Mouse (Mus musculus) stomach, embryonic 14.5 days (tissue): ENCODE data around the gene Ajm1. TPM values are rescaled to one million over a fixed set of nuclear protein-coding genes. Genes with fewer than 3 reads are reported as not detected.

Experiments used
- ATAC-seq: fragments of 200-750 bp; cut with Nextera tagmentation; 2 replicates; pipeline ENCODE4 v1.8.0; 2017; ENCODE audit warnings: low read depth, moderate TSS enrichment; ENCODE audit not compliant: insufficient number of reproducible peaks, insufficient read depth, low FRiP score
- H3K27ac ChIP-seq: fragments of 300-500 bp; sonication (generic); 2 replicates; pipeline ENCODE4 v1.5.1; 2014; ENCODE audit warnings: mild to moderate bottlenecking, low read length, moderate library complexity, mixed read lengths
- H3K27me3 ChIP-seq: fragments of 300-500 bp; sonication (generic); 2 replicates; pipeline ENCODE4 v1.6.1; 2014; ENCODE audit warnings: low read length, control low read depth, mixed read lengths; ENCODE audit not compliant: control insufficient read depth, insufficient read depth
- H3K36me3 ChIP-seq: fragments of 300-500 bp; sonication (generic); 2 replicates; pipeline ENCODE4 v1.6.1; 2014; ENCODE audit warnings: mild to moderate bottlenecking, control low read depth, low read length, moderate library complexity, mixed read lengths; ENCODE audit not compliant: control insufficient read depth, insufficient read depth
- H3K4me1 ChIP-seq: fragments of 300-500 bp; sonication (generic); 2 replicates; pipeline ENCODE4 v1.6.1; 2014; ENCODE audit warnings: low read length, control low read depth, mixed read lengths; ENCODE audit not compliant: control insufficient read depth, insufficient read depth
- H3K4me2 ChIP-seq: fragments of 300-500 bp; sonication (generic); replicated peaks from 2 replicates; pipeline ENCODE4 v1.6.1; 2014; ENCODE audit warnings: low read depth, low read length, control low read depth
- H3K4me3 ChIP-seq: fragments of 300-500 bp; sonication (generic); 2 replicates; pipeline ENCODE4 v1.5.1; 2014; ENCODE audit warnings: low read depth, low read length, control low read depth
- H3K9ac ChIP-seq: fragments of 300-500 bp; sonication (generic); replicated peaks from 2 replicates; pipeline ENCODE4 v1.6.1; 2014; ENCODE audit warnings: low read depth, mild to moderate bottlenecking, control low read depth, low read length, moderate library complexity, mixed read lengths
- H3K9me3 ChIP-seq: fragments of 300-500 bp; sonication (generic); 2 replicates; pipeline ENCODE4 v1.6.1; 2016; ENCODE audit warnings: low read depth, low read length, control low read depth; ENCODE audit not compliant: control insufficient read depth
- WGBS: fragments of 180-500 bp; shearing (Covaris S2); extraction: QIAGEN DNeasy Blood & Tissue Kit; methylation state at CpG from one replicate; pipeline ENCODE4 v1.1.7; 2014; 5-methylcytosine and 5-hydroxymethylcytosine counted together
- polyA plus RNA-seq: library from polyadenylated mRNA; unstranded; fragments of >200 nt; fragmentation: Nextera tagmentation; extraction: Ambion mirVana; gene quantifications from 2 replicates; pipeline ENCODE4 v1.2.1, GENCODE M21; 2014

Gene Ajm1
- polyA plus RNA-seq, 1 experiment from 2014 or later: 1.3 TPM

DNA sequence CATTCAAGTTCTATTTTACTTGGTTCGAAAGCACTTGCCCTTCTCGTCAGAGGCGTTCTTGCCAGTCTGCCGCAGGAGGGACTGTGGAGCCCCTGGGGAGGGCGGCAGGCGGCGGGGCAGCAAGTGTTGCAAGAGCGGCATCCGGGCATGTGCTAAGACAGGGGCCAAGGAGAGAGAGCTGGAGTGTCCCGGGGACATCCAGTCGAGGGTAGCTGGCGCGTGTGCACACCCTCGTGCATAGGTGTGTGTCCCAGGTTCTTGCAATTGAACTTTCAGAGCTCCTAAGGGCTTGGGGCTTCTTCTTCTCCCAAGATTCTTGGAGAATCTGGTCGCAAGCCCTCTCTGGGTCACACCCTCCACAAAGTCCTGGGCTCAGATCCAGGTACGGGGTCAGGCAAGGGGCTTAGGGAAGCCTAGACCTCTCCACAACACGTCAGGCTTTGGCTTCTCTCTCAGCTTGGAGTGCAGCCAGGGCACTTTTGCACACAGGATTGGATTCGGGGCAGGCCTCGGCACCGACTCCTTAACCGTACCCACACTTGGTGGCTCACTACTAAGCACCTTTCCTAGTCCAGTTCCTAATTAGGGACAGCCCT is 6.0 kb downstream of the Ajm1 start:
- no peaks in the 10 kb centered on the region for H3K9me3 ChIP-seq
- no peak for ATAC-seq
- peak overlapping the region; percentile 55 for H3K4me3 ChIP-seq
- WGBS: 14% methylated on average over 21 of the region's 21 CpGs
- peak overlapping the region; percentile 82; the same call in 1 of the 2 replicates for H3K27ac ChIP-seq
- peak overlapping the region; percentile 75 for H3K4me2 ChIP-seq
- H3K36me3 ChIP-seq: peaks cover 7% of the 10 kb centered on the region; the same call in 1 of the 2 replicates
- peaks cover 36% of the 10 kb centered on the region for H3K27me3 ChIP-seq
- peak overlapping the region; percentile 40; the same call in 1 of the 2 replicates for H3K9ac ChIP-seq
- H3K4me1 ChIP-seq: peaks cover 54% of the 10 kb centered on the region

- peak within 1 kb of the TSS; percentile 45 for H3K9ac ChIP-seq
- H3K4me3 ChIP-seq: peak within 1 kb of the TSS; percentile 55
- peaks cover 51% of the 10 kb centered on the region for H3K4me1 ChIP-seq
- ATAC-seq: peak; percentile 98
- H3K9me3 ChIP-seq: no peaks in the 10 kb centered on the region
- under 1% methylated on average over 44 of the region's 45 CpGs for WGBS
- H3K27ac ChIP-seq: peak within 1 kb of the TSS; percentile 84
- H3K27me3 ChIP-seq: peaks cover 28% of the 10 kb centered on the region
- peak within 1 kb of the TSS; percentile 99 for H3K4me2 ChIP-seq
- peaks cover 13% of the 10 kb centered on the region; the same call in 1 of the 2 replicates for H3K36me3 ChIP-seq
Observed at GRCm38 (mm10) chr2:25574579-25575431, 6.8 kb downstream of the Ajm1 start, which contains the start of the genes Mamdc4 and Phpt1. Gene Mamdc4 (minus strand): TSS chr2:25574845. Gene Phpt1 (minus strand): TSS chr2:25575224.

DNA sequence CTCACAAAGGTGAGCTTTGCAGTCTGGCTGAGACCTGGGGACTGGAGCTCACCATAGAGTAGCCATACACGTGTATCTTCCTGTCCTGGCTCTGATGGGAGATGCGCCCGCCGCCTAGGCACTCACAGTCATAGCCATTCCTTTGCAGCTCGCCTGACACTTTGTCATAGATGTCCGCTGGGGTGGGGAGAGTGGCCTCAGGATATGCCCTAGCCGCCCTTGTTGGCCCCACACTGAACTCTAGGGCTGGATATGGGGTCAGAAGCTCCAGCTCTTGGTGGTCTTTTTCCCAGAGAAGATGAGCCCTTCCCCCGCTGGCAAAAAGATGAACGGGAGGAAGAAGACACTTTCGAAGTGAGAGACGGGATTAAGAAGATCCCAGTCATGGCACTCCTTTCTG is 7.4 kb downstream of the Ajm1 start:
- peaks cover 45% of the 10 kb centered on the region for H3K4me1 ChIP-seq
- H3K36me3 ChIP-seq: peaks cover 19% of the 10 kb centered on the region; the same call in 1 of the 2 replicates
- peak overlapping the region; percentile 55 for H3K4me3 ChIP-seq
- H3K27me3 ChIP-seq: peaks cover 22% of the 10 kb centered on the region
- WGBS: 11% methylated on average over 11 of the region's 11 CpGs
- H3K4me2 ChIP-seq: peak overlapping the region; percentile 99
- ATAC-seq: no peak
- peak overlapping the region; percentile 45 for H3K9ac ChIP-seq
- H3K27ac ChIP-seq: peak overlapping the region; percentile 84; the same call in 1 of the 2 replicates
- H3K9me3 ChIP-seq: no peaks in the 10 kb centered on the region

GRCm38 (mm10) chr2:25573068-25573467 is 8.5 kb downstream of the Ajm1 start:
- ATAC-seq: no peak
- H3K9ac ChIP-seq: no peak overlapping the region
- peaks cover 16% of the 10 kb centered on the region for H3K27me3 ChIP-seq
- no peak overlapping the region for H3K27ac ChIP-seq
- no peak overlapping the region for H3K4me3 ChIP-seq
- peak overlapping the region; percentile 99 for H3K4me2 ChIP-seq
- H3K4me1 ChIP-seq: peaks cover 39% of the 10 kb centered on the region
- H3K36me3 ChIP-seq: peaks cover 26% of the 10 kb centered on the region; the same call in 1 of the 2 replicates
- 80% methylated on average over 2 of the region's 2 CpGs for WGBS
- no peaks in the 10 kb centered on the region for H3K9me3 ChIP-seq

- no peak for ATAC-seq
- Histone ChIP-seq H3K9me3 (no peaks in the 10 kb centered on the region), H3K27ac (no peak overlapping the region), H3K36me3 (peaks cover 29% of the 10 kb centered on the region; the same call in 1 of the 2 replicates), H3K4me1 (peaks cover 24% of the 10 kb centered on the region), H3K9ac (no peak overlapping the region), H3K4me3 (no peak overlapping the region), H3K4me2 (no peak overlapping the region), H3K27me3 (peaks cover under 1% of the 10 kb centered on the region; the same call in 1 of the 2 replicates)
- 91% methylated on average over 4 of the region's 4 CpGs for WGBS
Observed at GRCm38 (mm10) chr2:25571221-25571620, 10.3 kb downstream of the Ajm1 start.

DNA sequence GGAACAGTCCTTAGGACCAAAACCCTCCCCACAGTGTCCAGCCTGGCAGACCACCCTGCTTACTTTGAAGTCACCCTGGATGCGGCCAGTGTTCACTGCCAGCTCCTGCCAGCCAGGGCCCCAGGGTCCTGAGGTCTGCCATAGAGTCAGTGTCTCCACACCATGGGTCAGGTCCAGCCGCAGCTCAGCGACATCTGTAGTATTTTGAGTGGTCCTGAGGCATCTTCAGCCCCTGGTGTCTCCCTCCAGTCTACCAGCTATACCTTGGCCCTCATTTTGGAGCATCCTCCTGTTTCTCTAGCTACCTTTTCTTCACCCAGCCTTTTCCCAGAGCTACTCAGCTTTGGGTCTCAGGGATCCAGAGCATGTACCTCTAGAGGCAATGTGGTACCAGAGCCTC is 12.2 kb downstream of the Ajm1 start:
- Histone ChIP-seq H3K27ac (no peak overlapping the region), H3K27me3 (no peaks in the 10 kb centered on the region), H3K9ac (no peak overlapping the region), H3K4me3 (no peak overlapping the region), H3K36me3 (peaks cover 41% of the 10 kb centered on the region), H3K4me2 (no peak overlapping the region), H3K9me3 (no peaks in the 10 kb centered on the region), H3K4me1 (peaks cover 16% of the 10 kb centered on the region)
- ATAC-seq: no peak
- WGBS: 87% methylated on average over 3 of the region's 3 CpGs

DNA sequence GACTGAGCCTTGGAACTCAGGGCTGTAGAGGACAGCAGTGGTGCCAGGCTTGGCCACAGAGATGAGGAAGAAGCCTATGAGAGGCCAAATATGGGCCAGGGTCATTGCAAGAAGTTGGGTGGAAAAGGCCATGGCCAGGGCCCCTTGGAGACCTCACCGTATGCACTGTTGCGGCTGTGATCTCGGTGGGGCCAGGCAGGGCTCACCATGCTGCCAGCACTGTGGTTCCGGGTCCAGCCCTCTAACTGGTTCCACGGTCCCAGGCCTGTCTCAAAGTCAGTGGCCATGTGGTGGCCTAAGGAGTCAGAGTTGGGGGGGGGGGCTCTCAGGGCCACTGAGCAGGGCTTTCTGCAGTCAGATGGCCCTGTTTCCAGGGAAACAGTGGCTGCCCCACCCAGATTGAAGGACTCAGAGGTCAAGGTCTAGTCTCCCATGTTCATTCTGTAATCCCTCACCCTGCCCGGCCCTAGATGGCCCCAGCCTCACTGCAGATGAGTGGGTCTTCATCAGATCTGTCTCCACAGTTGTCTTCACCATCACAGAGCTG is 13.0 kb downstream of the Ajm1 start:
- Histone ChIP-seq H3K4me2 (no peak overlapping the region), H3K9me3 (no peaks in the 10 kb centered on the region), H3K4me1 (peaks cover 9% of the 10 kb centered on the region), H3K36me3 (peaks cover 47% of the 10 kb centered on the region), H3K27ac (no peak overlapping the region), H3K9ac (no peak overlapping the region), H3K4me3 (no peak overlapping the region), H3K27me3 (no peaks in the 10 kb centered on the region)
- 83% methylated on average over 6 of the region's 6 CpGs for WGBS
- 0 out of 2 replicates have a peak, but pooled peaks have one; percentile 34 for ATAC-seq

DNA sequence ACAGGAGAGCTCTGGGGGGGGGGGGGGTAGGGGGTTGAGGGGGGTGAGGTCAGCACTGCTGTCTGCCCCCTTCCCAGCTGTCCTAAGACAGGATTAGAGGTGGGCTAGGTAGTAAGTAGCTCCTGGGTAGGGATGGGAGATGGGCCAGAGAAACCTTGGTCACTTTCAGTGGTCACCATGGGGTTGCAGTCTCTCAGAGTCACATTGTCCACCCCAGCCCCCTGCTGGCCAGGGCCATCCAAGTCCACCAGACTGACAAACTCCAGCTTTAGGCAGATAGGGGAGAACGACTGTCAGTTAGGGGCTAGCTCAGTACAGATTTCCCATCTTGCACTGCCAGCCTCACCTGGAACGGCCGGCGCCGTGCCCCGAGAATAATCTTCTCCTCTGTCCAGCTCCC is 15.0 kb downstream of the Ajm1 start:
- ATAC-seq: no peak
- H3K27me3 ChIP-seq: no peaks in the 10 kb centered on the region
- H3K36me3 ChIP-seq: peaks cover 59% of the 10 kb centered on the region
- no peaks in the 10 kb centered on the region for H3K4me1 ChIP-seq
- 82% methylated on average over 6 of the region's 6 CpGs for WGBS
- H3K9ac ChIP-seq: no peak overlapping the region
- H3K4me3 ChIP-seq: no peak overlapping the region
- H3K4me2 ChIP-seq: no peak overlapping the region
- no peaks in the 10 kb centered on the region for H3K9me3 ChIP-seq
- H3K27ac ChIP-seq: no peak overlapping the region
